Mouse (Mus musculus): ENCODE data around the gene Fbl. TPM values are rescaled to one million over a fixed set of nuclear protein-coding genes. Genes with fewer than 3 reads are reported as not detected.
"Not testable (repeated sequence)": the region's sequence is repeated elsewhere in the genome, so short reads cannot be mapped to it uniquely, and the experiment has no call there.

Fbl gene
- polyA plus RNA-seq (2015; fragmentation: Nextera tagmentation; extraction: Ambion mirVana): 70.8 and 88.2 TPM in 2 replicates

- no peaks in the 10 kb centered on the region for H3K27me3 ChIP-seq (replicated peaks)
- peak within 1 kb of the TSS; percentile 95 for H3K4me2 ChIP-seq
- peaks cover 36% of the 10 kb centered on the region for H3K4me1 ChIP-seq
- WGBS: 1% methylated on average over 77 of the region's 80 CpGs
- no peaks in the 10 kb centered on the region for H3K36me3 ChIP-seq
- H3K4me3 ChIP-seq (replicated peaks): peak within 1 kb of the TSS; percentile 95
- ATAC-seq (ENCODE audit: low FRiP score): peak; percentile 94
- no peaks in the 10 kb centered on the region for H3K9me3 ChIP-seq (replicated peaks)
- H3K27ac ChIP-seq (replicated peaks): peak within 1 kb of the TSS; percentile 84
- H3K9ac ChIP-seq (replicated peaks): peak within 1 kb of the TSS; percentile 70
These were observed at the start of gene Fbl for GRCm38 (mm10) chr7:28169489-28170422. Fbl (plus strand) TSS chr7:28169710.

- 89% methylated on average over 5 of the region's 5 CpGs for WGBS
- no peak within 1 kb of the TSS for H3K4me3 ChIP-seq (replicated peaks)
- ATAC-seq (ENCODE audit: low FRiP score): no peak
These were observed 40.3 kb upstream of the Fbl start, which contains the start of gene 9530053A07Rik for GRCm38 (mm10) chr7:28129166-28129565. 9530053A07Rik (plus strand) TSS chr7:28129466.

GRCm38 (mm10) chr7:28137613-28138012 lies 31.9 kb upstream of the Fbl start:
- Histone ChIP-seq H3K27ac (replicated peaks) (no peak overlapping the region), H3K4me1 (no peaks in the 10 kb centered on the region), H3K4me2 (no peak overlapping the region), H3K4me3 (replicated peaks) (no peak overlapping the region), H3K9ac (replicated peaks) (no peak overlapping the region), H3K36me3 (no peaks in the 10 kb centered on the region), H3K27me3 (replicated peaks) (no peaks in the 10 kb centered on the region), H3K9me3 (replicated peaks) (no peaks in the 10 kb centered on the region)
- WGBS: 71% methylated on average over 5 of the region's 5 CpGs
- ATAC-seq (ENCODE audit: low FRiP score): no peak

More at GRCm38 (mm10) chr7:28129166-28129565, 40.3 kb upstream of the Fbl start, which contains the start of gene 9530053A07Rik:
- Histone ChIP-seq H3K27me3 (replicated peaks) (0 out of 2 replicates have a peak, but pooled peaks cover 3% of the 10 kb centered on the region), H3K4me2 (no peak within 1 kb of the TSS), H3K9me3 (replicated peaks) (no peaks in the 10 kb centered on the region), H3K9ac (replicated peaks) (no peak within 1 kb of the TSS), H3K4me1 (no peaks in the 10 kb centered on the region), H3K27ac (replicated peaks) (no peak within 1 kb of the TSS), H3K36me3 (no peaks in the 10 kb centered on the region)

- Histone ChIP-seq H3K4me3 (replicated peaks) (no peak overlapping the region), H3K9ac (replicated peaks) (no peak overlapping the region), H3K27me3 (replicated peaks) (no peaks in the 10 kb centered on the region; the same call in 1 of the 2 replicates), H3K27ac (replicated peaks) (no peak overlapping the region), H3K4me1 (no peaks in the 10 kb centered on the region), H3K36me3 (no peaks in the 10 kb centered on the region), H3K9me3 (replicated peaks) (no peaks in the 10 kb centered on the region), H3K4me2 (no peak overlapping the region)
- ATAC-seq (ENCODE audit: low FRiP score): no peak
- WGBS: 18% methylated on average over 3 of the region's 3 CpGs
These were observed 21.2 kb upstream of the Fbl start for GRCm38 (mm10) chr7:28148263-28148662.

GRCm38 (mm10) chr7:28149841-28150240 lies 19.7 kb upstream of the Fbl start:
- 97% methylated on average over 1 of the region's 1 CpGs for WGBS
- no peaks in the 10 kb centered on the region for H3K36me3 ChIP-seq
- ATAC-seq (ENCODE audit: low FRiP score): no peak
- no peak overlapping the region for H3K4me2 ChIP-seq
- H3K27me3 ChIP-seq (replicated peaks): no peaks in the 10 kb centered on the region; the same call in 1 of the 2 replicates
- H3K9me3 ChIP-seq (replicated peaks): no peaks in the 10 kb centered on the region
- no peak overlapping the region for H3K4me3 ChIP-seq (replicated peaks)
- H3K27ac ChIP-seq (replicated peaks): no peak overlapping the region
- no peak overlapping the region for H3K9ac ChIP-seq (replicated peaks)
- H3K4me1 ChIP-seq: no peaks in the 10 kb centered on the region

- Histone ChIP-seq H3K4me2 (no peak overlapping the region), H3K4me1 (no peaks in the 10 kb centered on the region), H3K27me3 (replicated peaks) (no peaks in the 10 kb centered on the region; the same call in 1 of the 2 replicates), H3K27ac (replicated peaks) (no peak overlapping the region), H3K9ac (replicated peaks) (no peak overlapping the region), H3K9me3 (replicated peaks) (no peaks in the 10 kb centered on the region), H3K4me3 (replicated peaks) (no peak overlapping the region), H3K36me3 (no peaks in the 10 kb centered on the region)
- ATAC-seq (ENCODE audit: low FRiP score): no peak
- 22% methylated on average over 13 of the region's 13 CpGs for WGBS
These were observed 17.8 kb upstream of the Fbl start for GRCm38 (mm10) chr7:28151584-28152221.

- H3K9ac ChIP-seq (replicated peaks); H3K9me3 ChIP-seq (replicated peaks); H3K36me3 ChIP-seq; H3K4me3 ChIP-seq (replicated peaks); ATAC-seq (ENCODE audit: low FRiP score); H3K27me3 ChIP-seq (replicated peaks); H3K27ac ChIP-seq (replicated peaks); H3K4me1 ChIP-seq; H3K4me2 ChIP-seq: not testable (repeated sequence)
- 31% methylated on average over 5 of the region's 5 CpGs for WGBS
These were observed 15.9 kb upstream of the Fbl start for GRCm38 (mm10) chr7:28153595-28153994.

- no peaks in the 10 kb centered on the region for H3K27me3 ChIP-seq (replicated peaks)
- no peak overlapping the region for H3K4me3 ChIP-seq (replicated peaks)
- ATAC-seq (ENCODE audit: low FRiP score): no peak
- 68% methylated on average over 6 of the region's 6 CpGs for WGBS
- H3K9ac ChIP-seq (replicated peaks): no peak overlapping the region
- H3K9me3 ChIP-seq (replicated peaks): no peaks in the 10 kb centered on the region
- no peak overlapping the region for H3K4me2 ChIP-seq
- no peak overlapping the region for H3K27ac ChIP-seq (replicated peaks)
- H3K36me3 ChIP-seq: no peaks in the 10 kb centered on the region
- no peaks in the 10 kb centered on the region for H3K4me1 ChIP-seq
These were observed 10.2 kb upstream of the Fbl start for GRCm38 (mm10) chr7:28159292-28159691.

GRCm38 (mm10) chr7:28159893-28160292 lies 9.6 kb upstream of the Fbl start:
- H3K36me3 ChIP-seq: no peaks in the 10 kb centered on the region
- H3K4me2 ChIP-seq: no peak overlapping the region
- no peak overlapping the region for H3K27ac ChIP-seq (replicated peaks)
- WGBS: 78% methylated on average over 3 of the region's 3 CpGs
- no peaks in the 10 kb centered on the region for H3K4me1 ChIP-seq
- no peak for ATAC-seq (ENCODE audit: low FRiP score)
- no peak overlapping the region for H3K9ac ChIP-seq (replicated peaks)
- H3K4me3 ChIP-seq (replicated peaks): no peak overlapping the region
- no peaks in the 10 kb centered on the region for H3K27me3 ChIP-seq (replicated peaks)
- H3K9me3 ChIP-seq (replicated peaks): no peaks in the 10 kb centered on the region

- H3K4me1 ChIP-seq: no peaks in the 10 kb centered on the region
- no peak overlapping the region for H3K4me2 ChIP-seq
- H3K36me3 ChIP-seq: no peaks in the 10 kb centered on the region
- ATAC-seq (ENCODE audit: low FRiP score): no peak
- H3K9ac ChIP-seq (replicated peaks): no peak overlapping the region
- H3K27ac ChIP-seq (replicated peaks): no peak overlapping the region
- no peaks in the 10 kb centered on the region for H3K27me3 ChIP-seq (replicated peaks)
- no peak overlapping the region for H3K4me3 ChIP-seq (replicated peaks)
- 48% methylated on average over 9 of the region's 9 CpGs for WGBS
- H3K9me3 ChIP-seq (replicated peaks): no peaks in the 10 kb centered on the region
These were observed 8.3 kb upstream of the Fbl start for GRCm38 (mm10) chr7:28161163-28161749.

- ATAC-seq (ENCODE audit: low FRiP score): no peak
- H3K27me3 ChIP-seq (replicated peaks): no peaks in the 10 kb centered on the region
These were observed 4.1 kb upstream of the Fbl start for GRCm38 (mm10) chr7:28165406-28165805.

More at GRCm38 (mm10) chr7:28165406-28165805, 4.1 kb upstream of the Fbl start:
- H3K36me3 ChIP-seq: no peaks in the 10 kb centered on the region
- H3K4me3 ChIP-seq (replicated peaks): no peak overlapping the region
- WGBS: 81% methylated on average over 6 of the region's 6 CpGs
- no peak overlapping the region for H3K4me2 ChIP-seq
- H3K9me3 ChIP-seq (replicated peaks): no peaks in the 10 kb centered on the region
- H3K9ac ChIP-seq (replicated peaks): no peak overlapping the region
- peaks cover 18% of the 10 kb centered on the region for H3K4me1 ChIP-seq
- no peak overlapping the region for H3K27ac ChIP-seq (replicated peaks)

Data from neural tube, embryonic 15.5 days (tissue).